Mouse (Mus musculus) cerebellum, adult 9-11 months (tissue): ENCODE measurements around the gene Mrpl28.
"Not testable (repeated sequence)": the region's sequence is repeated elsewhere in the genome, so short reads cannot be mapped to it uniquely, and the experiment has no call there.

ENCODE experiments used
- DNase-seq: peaks from one replicate; pipeline ENCODE4 v3.0.0; 2022

Mrpl28 gene

DNA sequence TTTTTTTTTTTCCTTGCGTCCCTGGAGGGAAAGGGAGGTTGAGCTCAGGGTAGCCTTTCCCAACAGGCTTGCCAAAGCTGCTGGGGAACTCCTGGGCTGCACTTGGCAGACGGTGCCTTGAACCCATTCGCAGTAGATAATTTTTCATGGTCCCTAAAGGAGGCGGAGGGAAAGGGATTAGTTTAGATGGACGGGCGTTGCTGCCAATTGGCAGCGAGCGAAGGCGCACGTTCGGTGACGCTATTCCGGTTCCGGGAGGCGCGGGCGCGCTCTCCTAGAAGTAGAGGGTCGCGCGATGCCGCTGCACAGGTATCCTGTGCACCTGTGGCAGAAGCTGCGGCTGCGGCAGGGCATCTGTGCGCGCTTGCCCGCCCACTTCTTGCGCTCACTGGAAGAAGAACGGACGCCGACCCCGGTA lies at the start of gene Mrpl28:
Gene Mrpl28, plus strand, starts transcription at position 234 of the 418 bp plus-strand sequence.
- peak; percentile 94 for DNase-seq

DNA sequence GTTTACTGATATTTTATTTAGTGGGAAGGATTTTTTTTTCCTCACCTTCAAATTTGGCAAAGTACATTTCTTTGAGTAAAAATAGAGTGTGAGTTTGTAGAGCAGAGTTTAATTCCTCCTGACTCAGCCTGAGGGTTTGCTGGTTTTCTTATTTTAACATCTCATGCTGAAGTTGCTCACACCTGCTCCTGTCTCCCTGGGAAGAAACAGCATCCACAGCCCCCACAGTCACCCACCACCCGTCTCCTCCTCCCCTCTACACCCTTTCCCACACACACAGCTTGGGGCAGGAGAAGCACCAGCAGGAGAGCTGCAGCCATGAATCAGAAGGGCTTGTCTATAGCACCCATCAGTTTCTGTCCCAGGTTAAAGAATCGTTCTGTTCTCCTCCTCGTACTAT lies 48.1 kb upstream of the Mrpl28 start:
- no peak for DNase-seq

DNA sequence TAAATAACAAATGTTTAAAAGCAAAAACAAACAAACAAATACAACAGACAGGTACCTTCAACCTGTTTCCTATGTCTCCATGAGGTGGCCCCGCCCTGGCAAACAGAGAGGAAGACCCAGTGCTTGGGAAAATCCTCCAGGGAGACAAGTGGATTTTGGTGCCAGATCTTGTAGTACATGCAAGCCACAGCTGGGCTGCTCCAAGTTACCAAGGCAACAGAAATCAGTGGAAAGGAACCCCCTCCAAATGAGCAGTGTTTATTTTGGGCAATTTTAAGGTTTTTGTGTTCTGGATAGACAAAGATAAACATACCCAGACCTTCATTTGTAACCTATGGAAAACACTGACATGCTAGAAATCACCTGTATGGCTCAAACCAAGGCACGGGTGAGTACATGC lies 44.4 kb upstream of the Mrpl28 start:
- DNase-seq = no peak

DNA sequence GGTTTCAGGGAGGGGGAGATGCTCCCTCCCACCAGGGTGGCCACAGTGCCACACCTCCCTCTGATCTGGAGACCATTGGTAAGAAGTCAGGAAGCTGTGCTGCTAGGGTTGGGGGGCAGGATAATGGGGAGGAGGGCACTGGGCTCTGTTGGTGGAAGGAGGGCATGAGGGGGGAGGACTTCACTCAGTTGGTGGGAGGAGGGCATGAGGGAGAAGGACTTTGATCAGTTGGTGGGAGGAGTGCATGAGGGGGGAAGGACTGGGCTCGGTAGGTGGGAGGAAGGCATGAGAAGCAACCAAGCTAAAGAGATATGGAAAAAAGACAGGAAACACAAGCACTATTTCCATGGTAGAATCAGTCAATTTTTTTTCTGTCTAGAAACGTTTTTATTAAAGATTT lies 42.4 kb upstream of the Mrpl28 start:
- DNase-seq = no peak

DNA sequence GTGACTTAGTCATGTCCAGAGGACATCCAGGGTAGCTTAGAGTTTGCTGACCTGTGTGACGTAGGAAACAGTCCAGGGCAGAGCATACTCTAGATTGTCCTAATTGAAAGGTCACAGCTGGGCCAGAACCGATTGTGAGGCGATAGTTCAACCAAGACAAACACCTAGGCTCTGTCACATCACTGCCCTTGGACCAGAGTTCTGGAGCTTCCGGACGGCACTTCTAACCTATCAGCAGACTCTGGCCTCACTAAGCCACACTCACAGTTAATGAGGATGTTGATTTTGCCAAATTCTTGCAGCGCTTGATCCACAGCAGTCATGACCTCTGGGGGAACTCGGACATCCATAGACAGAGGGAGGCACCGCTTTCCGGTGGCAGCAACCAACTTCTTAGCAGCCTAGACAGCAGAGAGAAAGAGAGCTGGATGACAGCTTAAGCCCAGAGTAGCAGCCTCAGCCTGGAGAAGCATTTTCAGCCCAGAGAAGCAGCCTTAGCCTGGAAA lies 36.2 kb upstream of the Mrpl28 start:
- DNase-seq = no peak

DNA sequence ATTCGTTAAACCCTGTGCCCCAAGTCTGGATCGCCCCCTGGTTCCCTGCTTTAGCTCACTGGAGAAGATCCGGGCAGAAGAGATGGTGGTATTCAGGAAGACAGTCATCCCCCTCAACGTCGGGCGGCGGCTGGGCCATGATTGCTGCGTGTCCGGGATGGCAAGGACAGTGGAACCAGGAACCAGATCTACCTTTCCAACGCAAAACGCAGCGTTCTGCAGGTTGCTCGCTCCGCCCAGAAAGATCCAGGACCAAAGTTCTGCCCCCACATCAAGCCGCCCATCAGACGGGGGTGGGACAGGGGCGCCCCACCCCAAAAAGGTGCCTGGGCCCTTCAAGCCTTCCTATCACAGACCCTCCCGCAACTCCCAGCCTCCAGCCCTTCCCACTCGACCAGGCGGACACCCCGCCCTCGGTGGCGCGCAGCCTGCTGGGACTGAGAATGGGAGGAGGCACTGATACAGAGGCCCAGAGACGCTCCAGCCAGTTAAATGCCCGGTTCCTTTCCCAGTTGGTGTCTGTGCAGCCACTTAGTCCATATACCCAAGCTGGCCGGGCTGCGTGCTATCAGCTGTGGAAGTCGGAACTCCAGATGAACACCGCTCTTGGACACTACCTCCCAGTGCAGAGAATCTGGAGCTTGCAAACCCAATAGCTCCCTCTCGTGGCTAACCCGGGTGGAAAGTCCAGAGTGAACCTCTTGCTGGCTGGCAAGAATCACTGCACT lies 33.2 kb upstream of the Mrpl28 start, which contains the start of gene Decr2:
Gene Decr2, minus strand, starts transcription at position 433 of the 728 bp plus-strand sequence.
- DNase-seq = peak; percentile 87

DNA sequence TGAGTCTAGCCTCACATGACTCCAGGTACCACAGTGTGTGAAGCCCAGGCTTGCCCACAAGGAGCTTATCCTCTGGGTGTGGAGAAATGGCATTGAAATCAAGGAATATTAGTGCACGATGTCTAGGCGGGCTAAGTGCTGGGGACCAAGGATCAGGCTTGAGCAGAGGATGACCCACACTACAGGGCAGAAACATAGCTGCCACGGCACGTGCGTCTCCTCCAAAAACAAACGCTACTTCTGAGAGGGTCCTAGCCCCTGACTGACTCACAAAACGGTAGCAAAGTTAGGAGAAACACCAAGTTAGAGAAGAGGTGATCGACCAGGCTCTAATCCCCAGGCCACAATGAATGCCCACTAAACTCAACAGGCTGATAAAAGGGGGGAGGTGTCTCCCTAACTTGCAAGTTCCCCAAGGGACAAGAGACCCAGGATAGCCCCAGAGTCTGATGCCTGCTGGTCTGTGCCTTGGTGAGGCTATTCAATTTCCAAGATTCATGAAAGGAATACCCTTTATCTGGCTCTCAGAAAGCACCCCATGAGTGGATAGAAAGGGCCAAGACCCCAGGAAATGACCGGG lies 28.7 kb upstream of the Mrpl28 start:
- DNase-seq = no peak

DNA sequence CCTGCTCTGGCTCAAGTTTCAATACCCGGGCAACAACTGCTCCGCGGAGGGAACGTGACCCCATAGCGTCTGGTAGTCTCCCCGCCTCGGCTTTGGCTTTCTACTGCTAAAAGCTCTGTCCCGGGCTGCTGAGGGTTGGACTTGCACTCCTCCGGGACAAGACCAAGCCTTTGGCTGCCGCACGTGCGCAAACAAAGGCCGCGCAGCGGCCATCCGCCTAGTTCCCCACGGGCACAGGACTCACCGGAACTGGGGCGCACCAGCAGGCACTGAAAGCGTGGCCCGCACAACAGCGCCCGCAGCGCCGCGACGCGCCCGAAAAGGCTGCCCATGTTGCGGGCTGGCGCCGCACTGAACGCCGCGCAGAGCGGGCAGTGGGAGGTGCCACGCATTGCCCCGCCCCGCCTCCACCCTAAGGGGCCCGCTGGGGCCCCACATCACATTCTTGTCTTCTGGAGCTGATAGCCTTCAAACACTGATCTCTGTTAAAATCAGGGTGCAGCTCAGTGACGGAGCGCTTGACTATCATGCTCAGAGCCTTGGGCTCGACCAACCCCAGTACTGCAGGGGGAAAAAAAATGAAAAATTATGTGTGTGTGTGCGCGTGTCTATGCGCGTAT lies 28.1 kb upstream of the Mrpl28 start, which contains the start of gene Nme4:
Gene Nme4, minus strand, starts transcription at position 482 of the 620 bp plus-strand sequence.
- peak; percentile 75 for DNase-seq

DNA sequence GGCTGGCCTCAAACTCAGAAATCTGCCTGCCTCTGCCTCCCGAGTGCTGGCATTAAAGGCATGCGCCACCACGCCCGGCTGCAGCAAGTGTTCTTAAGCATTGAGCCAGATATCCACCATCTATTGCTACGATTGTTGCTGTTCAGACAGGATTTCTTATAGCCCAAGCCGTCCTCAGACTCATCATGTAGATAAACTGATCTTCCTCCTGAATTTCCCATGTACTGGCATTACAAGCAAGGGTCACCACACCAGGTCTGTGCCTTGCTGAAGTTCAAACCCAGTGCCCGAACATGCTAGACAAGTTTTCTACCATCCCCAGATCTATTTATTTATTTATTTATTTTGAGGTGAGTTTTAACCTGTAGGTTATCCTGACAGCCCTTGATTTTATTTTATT lies 24.8 kb upstream of the Mrpl28 start:
- no peak for DNase-seq

DNA sequence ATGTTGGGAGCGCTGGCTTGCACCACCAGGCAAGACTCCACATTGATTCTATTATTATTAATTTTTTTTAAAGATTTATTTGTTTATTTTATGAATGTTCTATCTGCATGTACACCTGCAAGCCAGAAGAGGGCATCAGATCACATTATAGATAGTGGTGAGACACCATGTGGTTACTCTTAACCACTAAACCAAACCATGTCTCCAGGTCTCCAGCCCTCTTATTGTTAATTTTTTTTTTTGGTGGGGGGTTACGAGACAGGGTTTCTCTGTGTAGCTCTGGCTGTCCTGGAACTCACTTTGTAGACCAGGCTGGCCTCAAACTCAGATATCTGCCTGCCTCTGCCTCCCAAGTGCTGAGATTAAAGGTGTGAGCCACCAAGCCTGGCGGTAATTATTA lies 24.0 kb upstream of the Mrpl28 start:
- DNase-seq = not testable (repeated sequence)

DNA sequence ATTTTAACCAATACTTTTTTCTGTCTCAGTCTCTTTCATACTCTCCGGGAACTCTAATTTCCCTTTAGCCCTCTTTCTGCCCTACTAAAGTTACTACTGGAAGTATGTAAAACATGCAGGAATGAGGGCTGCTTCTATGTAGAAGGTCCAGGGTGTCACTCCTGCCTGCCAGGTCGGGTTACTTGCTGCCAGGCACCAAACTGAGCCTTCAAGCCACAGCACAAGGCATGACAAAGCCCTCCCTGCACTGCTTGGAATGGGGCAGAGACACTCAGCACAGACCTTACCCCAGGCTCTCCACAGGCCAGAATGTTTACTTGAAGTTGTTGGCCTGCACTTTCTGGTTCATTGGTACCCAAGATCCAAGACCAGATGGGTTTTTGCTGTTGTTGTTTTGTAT lies 23.1 kb upstream of the Mrpl28 start:
- DNase-seq = no peak

DNA sequence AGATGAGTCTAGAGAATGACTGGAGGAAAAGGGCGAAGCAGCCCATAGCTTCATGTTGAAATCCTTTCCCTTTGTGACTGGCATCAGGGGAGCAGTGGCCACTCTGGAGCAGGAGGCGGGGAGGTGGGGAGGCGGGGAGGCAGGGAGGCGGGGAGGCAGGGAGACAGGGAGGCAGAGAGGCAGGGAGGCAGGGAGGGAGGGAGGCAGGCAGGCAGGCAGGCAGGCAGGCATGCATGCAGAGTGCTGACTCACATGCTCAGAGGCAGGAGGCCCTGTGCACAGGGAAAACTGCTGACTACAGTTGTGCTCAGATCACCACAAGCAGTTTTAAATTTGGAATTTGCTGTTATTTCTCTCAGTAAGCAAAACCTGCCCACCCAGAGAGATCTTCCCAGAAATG lies 21.8 kb upstream of the Mrpl28 start:
- no peak for DNase-seq

DNA sequence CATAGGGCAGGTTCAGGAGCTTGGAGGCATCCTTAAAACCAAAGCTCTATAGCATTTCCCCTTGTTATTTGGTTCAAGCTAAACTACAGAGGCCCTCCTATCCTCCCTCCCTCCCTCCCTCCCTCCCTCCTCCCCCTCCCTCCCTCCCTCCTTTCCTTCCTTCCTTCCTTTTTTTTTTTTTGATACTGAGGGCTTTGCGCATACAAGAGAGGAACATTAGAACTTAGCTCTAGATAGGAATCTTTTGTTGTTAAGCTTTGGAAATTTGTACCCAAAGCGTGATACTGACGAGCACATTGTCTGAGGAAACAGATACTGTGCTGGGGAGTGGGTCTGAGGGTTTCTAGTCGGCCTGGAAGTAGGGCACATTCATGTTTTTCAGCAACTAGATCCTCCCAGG lies 17.7 kb upstream of the Mrpl28 start:
- DNase-seq = no peak

DNA sequence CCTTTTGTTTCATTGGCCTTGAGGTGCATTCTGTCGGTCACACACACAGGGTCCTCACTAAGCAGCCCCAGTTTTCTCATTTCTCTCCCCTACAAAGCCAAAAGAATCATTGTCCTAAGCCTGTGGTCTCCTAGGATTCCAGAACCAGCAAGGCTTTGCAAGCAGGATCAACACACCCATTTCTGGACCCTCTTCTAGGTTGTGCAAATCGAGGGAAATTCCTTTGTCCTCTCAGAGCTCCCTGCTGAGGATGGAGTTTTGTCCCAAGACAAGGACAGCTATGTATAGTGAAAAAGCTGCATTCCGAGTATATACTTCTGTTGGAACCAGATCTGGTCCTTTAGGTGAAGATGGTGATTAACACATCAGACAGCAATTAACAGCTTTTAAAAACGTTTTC lies 13.1 kb upstream of the Mrpl28 start:
- no peak for DNase-seq

DNA sequence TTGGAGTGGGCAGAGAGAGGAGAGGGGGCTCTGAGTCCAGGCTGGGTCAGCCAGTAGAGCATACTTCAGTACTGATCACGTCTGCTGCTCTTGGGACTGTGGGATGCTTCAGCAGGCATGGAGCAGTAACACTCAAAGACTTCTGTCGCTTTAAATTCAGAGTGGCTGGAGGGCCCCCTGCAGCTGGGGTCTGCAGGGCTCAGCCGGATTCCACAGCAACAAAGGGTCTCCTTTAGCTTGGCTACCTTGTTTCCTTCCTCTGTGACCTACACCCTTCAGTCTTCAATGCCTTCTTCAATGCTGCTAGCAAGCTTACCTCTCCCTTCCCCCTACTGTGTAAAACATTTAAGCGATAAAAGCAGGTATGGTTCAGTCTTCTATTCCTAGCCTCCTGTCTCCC lies 12.3 kb upstream of the Mrpl28 start:
- DNase-seq = no peak

DNA sequence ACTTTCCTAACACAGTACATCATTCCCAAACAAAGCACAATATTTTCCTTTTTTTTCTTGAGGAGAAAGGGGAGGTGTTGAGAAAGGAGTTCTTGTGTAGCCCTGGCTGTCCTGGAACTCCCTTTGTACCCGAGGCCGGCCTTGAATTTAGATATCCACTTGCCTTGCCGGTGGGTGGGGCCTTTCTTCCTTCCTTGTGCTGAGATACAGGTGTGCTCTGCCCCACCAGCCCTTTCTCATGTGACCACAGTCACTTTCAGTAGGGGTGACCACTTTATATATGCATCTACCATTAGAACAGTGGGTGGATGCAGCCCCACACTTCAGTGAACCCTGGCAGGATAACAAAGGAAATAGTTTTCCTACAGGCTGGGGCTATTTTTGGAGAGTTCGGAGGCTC lies 11.6 kb upstream of the Mrpl28 start:
- DNase-seq = no peak

DNA sequence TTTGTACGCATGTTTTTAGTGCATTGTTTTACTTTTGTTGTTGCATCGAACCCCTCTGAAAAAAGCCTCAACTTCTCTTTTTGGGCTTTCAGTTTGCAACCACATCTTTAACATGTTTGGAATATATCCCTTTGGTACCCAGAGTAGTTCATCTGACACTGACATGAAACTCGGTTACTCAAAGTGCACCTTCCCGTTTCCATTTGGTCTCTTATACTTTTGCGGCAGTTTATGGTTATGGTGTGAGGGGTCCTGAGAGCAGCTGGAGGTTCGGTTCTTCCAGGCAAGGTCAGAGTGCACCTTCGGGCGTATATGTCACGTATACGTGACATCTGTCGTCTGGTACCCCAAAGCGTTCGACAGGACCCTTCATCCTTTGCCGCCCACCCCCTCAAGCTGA lies 10.5 kb upstream of the Mrpl28 start:
- DNase-seq = no peak

DNA sequence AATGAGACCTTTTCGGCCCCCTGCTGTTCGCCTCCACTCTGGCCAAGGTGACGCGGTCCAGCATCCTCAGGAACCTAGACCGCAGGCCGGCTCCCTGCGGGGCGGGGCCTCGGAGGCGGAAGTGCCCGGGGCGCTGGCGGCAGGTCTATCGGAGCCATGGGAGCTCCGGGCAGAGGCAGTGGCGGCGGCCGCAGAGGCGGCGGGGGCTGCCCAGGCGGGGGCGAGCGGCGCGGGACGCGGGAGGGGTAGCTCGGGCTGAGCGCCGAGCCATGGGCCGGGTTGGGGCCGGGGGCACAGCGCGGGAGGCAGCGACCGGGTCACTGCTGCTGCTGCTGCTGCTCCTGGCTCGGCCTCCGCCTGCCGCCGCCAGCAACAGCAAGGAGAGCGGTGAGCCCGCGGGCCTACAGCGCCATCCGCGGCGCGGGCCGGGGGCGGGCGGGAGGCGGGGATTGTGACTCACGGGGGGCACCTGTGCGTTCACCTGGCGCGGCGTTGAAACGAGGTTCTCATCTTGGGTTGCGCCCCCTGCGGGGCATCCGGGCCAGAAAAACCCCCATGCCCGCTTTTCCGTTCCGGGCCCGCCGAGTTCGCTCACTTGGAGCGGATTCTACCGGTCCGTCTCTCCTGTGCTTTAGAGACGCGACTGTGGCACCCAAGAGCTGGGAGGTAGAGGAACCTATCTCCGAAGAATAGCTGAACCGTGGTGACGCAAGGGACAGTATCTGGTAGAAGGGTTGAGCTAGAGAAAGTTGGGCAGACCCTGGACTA lies 9.9 kb upstream of the Mrpl28 start, which contains the start of gene Tmem8:
Gene Tmem8, plus strand, starts transcription at position 119 of the 768 bp plus-strand sequence.
- peak; percentile 87 for DNase-seq

DNA sequence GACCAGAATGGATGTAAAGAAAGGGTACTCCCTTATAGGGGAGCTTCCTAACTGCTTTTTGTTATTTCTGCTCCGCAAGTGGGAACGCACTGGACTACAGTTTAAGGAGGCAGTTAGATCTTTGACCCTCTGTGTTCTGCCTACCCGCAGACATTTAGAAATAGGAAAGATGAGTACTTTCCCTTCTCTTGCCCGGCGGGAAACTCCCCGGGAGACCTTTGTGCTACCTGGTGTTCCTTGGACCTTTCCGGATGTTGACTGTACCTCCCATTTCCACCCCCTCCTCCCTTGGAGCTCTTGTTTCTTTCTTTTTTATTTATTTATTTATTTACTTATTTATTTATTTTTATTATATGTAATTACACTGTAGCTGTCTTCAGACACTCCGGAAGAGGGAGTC lies 9.2 kb upstream of the Mrpl28 start:
- DNase-seq = no peak

DNA sequence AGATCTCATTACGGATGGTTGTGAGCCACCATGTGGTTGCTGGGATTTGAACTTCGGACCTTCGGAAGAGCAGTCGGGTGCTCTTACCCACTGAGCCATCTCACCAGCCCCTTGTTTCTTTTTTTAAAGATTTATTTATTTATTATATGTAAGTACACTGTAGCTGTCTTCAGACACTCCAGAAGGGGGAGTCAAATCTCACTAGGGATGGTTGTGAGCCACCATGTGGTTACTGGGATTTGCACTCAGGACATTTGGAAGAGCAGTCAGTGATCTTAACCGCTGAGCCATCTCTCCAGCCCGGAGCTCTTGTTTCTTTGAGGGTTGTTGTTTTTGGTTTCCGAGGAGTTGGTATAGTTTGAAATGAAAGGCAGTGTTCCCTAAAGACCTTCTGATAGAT lies 8.8 kb upstream of the Mrpl28 start:
- DNase-seq = not testable (repeated sequence)

DNA sequence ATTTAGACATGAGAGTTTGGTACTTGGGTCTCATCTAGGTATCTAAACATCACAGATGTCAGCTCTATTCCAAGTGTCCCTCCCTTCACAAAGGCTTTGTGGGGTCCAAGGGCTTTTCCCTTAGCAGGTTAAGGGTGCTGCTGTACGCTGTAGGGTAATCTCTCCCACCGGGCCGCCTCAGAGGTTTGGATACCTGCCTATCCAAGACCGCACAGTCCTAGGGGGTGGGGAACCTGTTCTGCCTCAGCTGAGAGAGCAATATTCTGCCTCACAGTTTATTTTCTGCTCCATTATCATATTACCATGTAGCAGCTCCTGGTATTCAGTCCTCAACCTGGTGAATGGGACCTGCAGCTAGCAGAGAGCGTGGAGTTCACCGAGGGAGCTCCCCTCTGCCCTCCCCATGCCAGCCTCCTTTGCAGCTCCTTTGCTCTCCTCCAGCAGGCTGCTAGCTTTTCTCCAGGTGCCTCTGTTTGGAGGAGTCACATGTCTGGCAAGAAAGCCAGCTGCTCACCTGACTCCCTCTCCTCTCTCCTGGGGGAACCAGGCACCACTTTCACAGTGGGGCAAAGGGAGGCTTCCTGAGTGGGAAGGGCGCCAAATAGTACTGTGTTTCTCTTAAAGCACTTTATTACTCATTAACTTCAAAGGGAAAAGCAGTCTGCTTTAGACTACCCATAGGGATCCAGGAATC lies 7.9 kb upstream of the Mrpl28 start:
- peak; percentile 43 for DNase-seq

DNA sequence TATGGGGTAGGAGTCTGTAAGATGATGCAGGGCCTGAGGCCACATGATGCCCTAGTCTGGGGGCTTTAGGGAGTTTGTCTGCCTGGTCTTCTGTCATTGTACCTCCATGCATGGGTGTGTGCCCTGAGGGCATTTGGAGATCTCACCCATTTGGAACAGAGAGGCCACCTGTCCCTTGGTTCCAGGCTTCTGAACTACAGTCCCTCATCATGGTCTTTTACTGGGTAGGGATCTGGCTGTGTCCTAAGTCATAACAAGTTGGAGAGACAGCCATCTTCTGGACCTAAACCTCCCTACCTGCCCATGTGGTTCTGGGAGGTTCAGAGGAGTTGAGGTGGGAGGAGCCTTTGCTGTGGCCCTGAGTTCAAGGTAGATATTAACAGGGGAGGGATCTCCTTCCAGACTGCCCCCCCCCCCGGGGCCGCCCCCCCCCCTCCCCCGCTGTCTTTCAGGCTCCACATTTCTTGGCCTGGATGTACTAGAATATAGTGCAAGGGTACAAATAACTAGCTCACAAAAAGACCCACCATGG lies 7.3 kb upstream of the Mrpl28 start:
- no peak for DNase-seq
